Mouse (Mus musculus) liver, adult 2 months (tissue): ENCODE measurements around the gene Mrtfb. TPM values are rescaled to one million over a fixed set of nuclear protein-coding genes. Genes with fewer than 3 reads are reported as not detected.

Experiments
- DNase-seq: peaks from one replicate; pipeline ENCODE4 v3.0.0-alpha.2; 2011; ENCODE audit warnings: low read depth, low spot score; ENCODE audit errors: extremely low read depth
- H3K27ac ChIP-seq: fragments of 200-500 bp; replicated peaks from 2 replicates; pipeline ENCODE4 v1.5.1; 2012; ENCODE audit warnings: low read depth, mild to moderate bottlenecking, control low read depth, inconsistent platforms, low read length; ENCODE audit not compliant: insufficient read depth
- H3K27me3 ChIP-seq: fragments of 200-500 bp; 2 replicates; pipeline ENCODE4 v1.6.1; 2012; ENCODE audit warnings: mild to moderate bottlenecking, moderate library complexity, low read length, inconsistent platforms; ENCODE audit not compliant: control insufficient read depth, insufficient read depth
- H3K36me3 ChIP-seq: fragments of 200-500 bp; 2 replicates; pipeline ENCODE4 v1.6.1; 2012; ENCODE audit warnings: low read length, inconsistent platforms; ENCODE audit not compliant: control insufficient read depth, insufficient read depth
- H3K4me1 ChIP-seq: fragments of 200-500 bp; 2 replicates; pipeline ENCODE4 v1.6.1; 2011; ENCODE audit warnings: low read length; ENCODE audit not compliant: control insufficient read depth, insufficient read depth
- H3K4me3 ChIP-seq: fragments of 200-500 bp; 2 replicates; pipeline ENCODE4 v1.5.1; 2011; ENCODE audit warnings: low read depth, mild to moderate bottlenecking, control low read depth, low read length, moderate library complexity; ENCODE audit not compliant: insufficient read depth
- H3K79me2 ChIP-seq: fragments of 200-500 bp; 2 replicates; pipeline ENCODE4 v1.6.1; 2012; ENCODE audit warnings: inconsistent platforms, mild to moderate bottlenecking, low read length, moderate library complexity; ENCODE audit not compliant: control insufficient read depth, insufficient read depth
- H3K9ac ChIP-seq: fragments of 200-500 bp; 2 replicates; pipeline ENCODE4 v1.6.1; 2012; ENCODE audit warnings: low read depth, mild to moderate bottlenecking, control low read depth, inconsistent platforms, low read length
- CTCF ChIP-seq: fragments of 200-500 bp; IDR thresholded peaks from 2 replicates; pipeline ENCODE4 v1.5.1; 2011; ENCODE audit warnings: low read depth, low read length, control low read depth
- POLR2A ChIP-seq: fragments of 200-500 bp; IDR thresholded peaks from 2 replicates; pipeline ENCODE4 v1.6.1; 2011; ENCODE audit warnings: low read length, control low read depth; ENCODE audit not compliant: insufficient read depth; ENCODE audit errors: extremely low read depth
- WGBS: fragments of 180-500 bp; shearing (Covaris S2); methylation state at CpG from one replicate; pipeline ENCODE4 v1.1.7; 2018; 5-methylcytosine and 5-hydroxymethylcytosine counted together
- polyA plus RNA-seq: library from polyadenylated mRNA; depleted of rRNA; stranded (reverse); fragments of >200 nt; gene quantifications from 2 replicates; pipeline ENCODE4 v1.2.3, GENCODE M21; 2012; rRNA removed
- total RNA-seq: library from RNA; depleted of rRNA; stranded (reverse); fragments of >200 nt; gene quantifications from 2 replicates; pipeline ENCODE4 v1.2.3, GENCODE M21; 2014; rRNA removed

The Mrtfb gene
- total RNA-seq = 9.2 and 9.4 TPM in 2 replicates
- 3.2 and 4.2 TPM in 2 replicates for polyA plus RNA-seq

GRCm38 (mm10) chr16:13255855-13256635 lies at the start of gene Mrtfb:
Gene Mrtfb, plus strand, starts transcription at chr16:13256481.
- H3K27ac ChIP-seq = peak within 1 kb of the TSS; percentile 87
- TF ChIP-seq CTCF (no peak), POLR2A (peak; percentile 60; the same call in 1 of the 2 replicates)
- DNase-seq = peak; percentile 69
- H3K27me3 ChIP-seq = no peaks in the 10 kb centered on the region
- peak within 1 kb of the TSS; percentile 68 for H3K4me3 ChIP-seq
- H3K36me3 ChIP-seq = no peaks in the 10 kb centered on the region
- H3K4me1 ChIP-seq = peaks cover 16% of the 10 kb centered on the region
- peaks cover 28% of the 10 kb centered on the region for H3K79me2 ChIP-seq
- peak within 1 kb of the TSS; percentile 94 for H3K9ac ChIP-seq
- WGBS = 2% methylated on average over 53 of the region's 56 CpGs

GRCm38 (mm10) chr16:13207649-13208048 lies 48.6 kb upstream of the Mrtfb start:
- Histone ChIP-seq H3K4me3 (no peak overlapping the region), H3K36me3 (no peaks in the 10 kb centered on the region), H3K27ac (no peak overlapping the region), H3K4me1 (peaks cover 15% of the 10 kb centered on the region), H3K9ac (no peak overlapping the region), H3K79me2 (no peaks in the 10 kb centered on the region), H3K27me3 (no peaks in the 10 kb centered on the region)
- WGBS = 88% methylated on average over 5 of the region's 5 CpGs
- DNase-seq = no peak
- TF ChIP-seq POLR2A = no peak
- TF ChIP-seq CTCF = no peak

GRCm38 (mm10) chr16:13208087-13208486 lies 48.2 kb upstream of the Mrtfb start:
- Histone ChIP-seq H3K27ac (no peak overlapping the region), H3K4me3 (no peak overlapping the region), H3K27me3 (no peaks in the 10 kb centered on the region), H3K79me2 (no peaks in the 10 kb centered on the region), H3K36me3 (no peaks in the 10 kb centered on the region), H3K9ac (no peak overlapping the region), H3K4me1 (peaks cover 15% of the 10 kb centered on the region)
- peak; percentile 57 for DNase-seq
- 64% methylated on average over 3 of the region's 3 CpGs for WGBS
- TF ChIP-seq POLR2A = no peak
- no peak for TF ChIP-seq CTCF

GRCm38 (mm10) chr16:13212781-13213180 lies 43.5 kb upstream of the Mrtfb start:
- no peak for DNase-seq
- Histone ChIP-seq H3K27ac (no peak overlapping the region), H3K36me3 (no peaks in the 10 kb centered on the region), H3K9ac (no peak overlapping the region), H3K4me1 (no peaks in the 10 kb centered on the region), H3K27me3 (no peaks in the 10 kb centered on the region), H3K79me2 (no peaks in the 10 kb centered on the region), H3K4me3 (no peak overlapping the region)
- TF ChIP-seq POLR2A = no peak
- TF ChIP-seq CTCF = no peak
- WGBS = 81% methylated on average over 4 of the region's 4 CpGs

- 76% methylated on average over 5 of the region's 5 CpGs for WGBS
- H3K79me2 ChIP-seq = no peaks in the 10 kb centered on the region
- DNase-seq = no peak
- H3K4me3 ChIP-seq = no peak overlapping the region
- no peak overlapping the region for H3K27ac ChIP-seq
- H3K9ac ChIP-seq = no peak overlapping the region
- no peaks in the 10 kb centered on the region for H3K27me3 ChIP-seq
- peaks cover 3% of the 10 kb centered on the region for H3K4me1 ChIP-seq
- TF ChIP-seq POLR2A (no peak), CTCF (no peak)
- no peaks in the 10 kb centered on the region for H3K36me3 ChIP-seq
Observed at GRCm38 (mm10) chr16:13216116-13216952, 39.9 kb upstream of the Mrtfb start.
